In the genomic region with DNA sequence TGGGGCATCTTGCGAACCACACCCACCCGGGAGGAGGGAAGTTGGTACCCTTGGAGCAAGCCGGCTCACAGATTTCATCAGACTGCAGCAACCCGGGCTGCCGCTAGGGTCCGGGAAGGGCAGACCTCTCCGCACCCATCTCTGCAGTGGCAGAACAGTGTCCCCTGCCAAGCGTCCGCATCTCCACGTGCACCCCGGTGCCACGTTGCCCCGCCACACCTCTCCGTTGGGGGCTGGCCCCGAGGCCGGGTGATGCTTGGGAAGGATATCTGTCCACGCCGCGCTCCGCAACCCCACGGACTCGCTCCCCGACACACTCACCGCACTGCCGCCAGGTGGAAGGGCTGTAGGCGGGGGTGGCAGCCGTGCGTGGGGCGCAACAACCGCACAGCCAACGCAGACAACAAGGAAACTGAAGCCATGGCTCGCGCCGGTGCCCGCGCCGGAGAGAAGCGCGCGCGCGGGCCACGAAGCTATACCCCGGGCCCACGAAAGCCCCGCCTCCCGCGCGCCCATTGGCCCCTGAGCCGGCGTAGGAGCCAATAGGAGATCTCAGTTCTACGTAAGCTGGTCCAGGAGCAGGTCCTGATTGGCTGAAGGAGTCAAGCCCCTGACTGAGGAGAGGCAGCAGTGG, we compare ENCODE assay signal across 8 mouse cellular contexts. TPM values are rescaled to one million over a fixed set of nuclear protein-coding genes. Genes with fewer than 3 reads are reported as not detected.
A peak's percentile ranks its signal among the peaks of the same experiment; 100 is the strongest.
DNase-seq lines count a peak whose midpoint lies in the region; ATAC-seq and TF ChIP-seq lines count a peak whose summit lies in the region.

No protein-coding gene starts in this region.

- peak overlapping the region; percentile 80 for H3K4me3 ChIP-seq in C2C12 (ENCODE audit: insufficient read depth, poor library complexity, severe bottlenecking)
- peak overlapping the region; percentile 76 for H3K4me3 ChIP-seq in embryonic fibroblast, embryonic 13.5 days (ENCODE audit: insufficient read depth, low read length)
- peak overlapping the region; percentile 84 for H3K4me3 ChIP-seq in heart, embryonic 10.5 days
- peak overlapping the region; percentile 99 for H3K4me3 ChIP-seq in kidney, embryonic 15.5 days (replicated peaks)
- peak overlapping the region; percentile 83 for H3K4me3 ChIP-seq in limb, embryonic 15.5 days
- H3K4me3 ChIP-seq in midbrain, postnatal 0 days (ENCODE audit: low read depth, low read length), result peak overlapping the region; percentile 87

- H3K4me2 ChIP-seq in kidney, embryonic 15.5 days, result peak overlapping the region; percentile 96
- H3K4me2 ChIP-seq in limb, embryonic 15.5 days, result peak overlapping the region; percentile 88
- H3K4me2 ChIP-seq in midbrain, postnatal 0 days (ENCODE audit: low read depth, low read length, poor library complexity, severe bottlenecking), result peak overlapping the region; percentile 59

- H3K79me2 ChIP-seq in C2C12 (ENCODE audit: control insufficient read depth, insufficient read depth), result peaks cover 45% of the 10 kb centered on the region

- no peaks in the 10 kb centered on the region for H3K9me3 ChIP-seq in heart, embryonic 10.5 days
- no peaks in the 10 kb centered on the region for H3K9me3 ChIP-seq in kidney, embryonic 15.5 days (replicated peaks)
- no peaks in the 10 kb centered on the region for H3K9me3 ChIP-seq in limb, embryonic 15.5 days
- no peaks in the 10 kb centered on the region for H3K9me3 ChIP-seq in midbrain, postnatal 0 days (ENCODE audit: low read length)

- DNase-seq in brain, adult 2 months (ENCODE audit: low read depth, low spot score), result peak; percentile 97
- peak; percentile 96 for DNase-seq in heart, embryonic 10.5 days (ENCODE audit: low spot score)
- DNase-seq in midbrain, postnatal 0 days (ENCODE audit: low spot score), result peak; percentile 96
- DNase-seq in spleen, postnatal 10 days (ENCODE audit: low spot score in 2 of 2), result peak; percentile 86 to 96

- H3K36me3 ChIP-seq in C2C12 (ENCODE audit: control insufficient read depth, insufficient read depth), result peaks cover 21% of the 10 kb centered on the region
- peaks cover 11% of the 10 kb centered on the region for H3K36me3 ChIP-seq in heart, embryonic 10.5 days
- peaks cover 10% of the 10 kb centered on the region for H3K36me3 ChIP-seq in kidney, embryonic 15.5 days
- 0 out of 2 replicates have a peak, but pooled peaks cover 4% of the 10 kb centered on the region for H3K36me3 ChIP-seq in limb, embryonic 15.5 days
- H3K36me3 ChIP-seq in midbrain, postnatal 0 days (ENCODE audit: insufficient read depth, low read length), result peaks cover 6% of the 10 kb centered on the region; the same call in 1 of the 2 replicates

- H3K79me3 ChIP-seq in C2C12 (ENCODE audit: low read depth), result peaks cover 36% of the 10 kb centered on the region

- no peaks in the 10 kb centered on the region for H3K4me1 ChIP-seq in embryonic fibroblast, embryonic 13.5 days (ENCODE audit: control insufficient read depth, insufficient read depth, low read length)
- peaks cover 12% of the 10 kb centered on the region for H3K4me1 ChIP-seq in heart, embryonic 10.5 days
- peaks cover 19% of the 10 kb centered on the region for H3K4me1 ChIP-seq in kidney, embryonic 15.5 days
- peaks cover 13% of the 10 kb centered on the region for H3K4me1 ChIP-seq in limb, embryonic 15.5 days
- H3K4me1 ChIP-seq in midbrain, postnatal 0 days (ENCODE audit: insufficient read depth, low read length), result peaks cover 3% of the 10 kb centered on the region; the same call in 1 of the 2 replicates

- peak overlapping the region; percentile 79 for H3K9ac ChIP-seq in kidney, embryonic 15.5 days
- peak overlapping the region; percentile 64 for H3K9ac ChIP-seq in limb, embryonic 15.5 days
- H3K9ac ChIP-seq in midbrain, postnatal 0 days (replicated peaks; ENCODE audit: low read length, poor library complexity, severe bottlenecking), result peak overlapping the region; percentile 77

- peak; percentile 63 for TF ChIP-seq CTCF in C2C12 (IDR thresholded peaks at IDR 0.05; ENCODE audit: control insufficient read depth, insufficient read depth, insufficient read length)
- TF ChIP-seq CTCF in embryonic fibroblast, embryonic 13.5 days (IDR thresholded peaks at IDR 0.05; ENCODE audit: borderline replicate concordance, insufficient read depth, low read length), result peak; percentile 25; the same call in 1 of the 2 replicates
- peak; percentile 76 for TF ChIP-seq CTCF in midbrain, postnatal 0 days (IDR thresholded peaks at IDR 0.05)

- TF ChIP-seq POLR2A in embryonic fibroblast, embryonic 13.5 days (IDR thresholded peaks at IDR 0.05; ENCODE audit: low read depth, low read length), result peak; percentile 92

- peak overlapping the region; percentile 97 for H3K27ac ChIP-seq in embryonic fibroblast, embryonic 13.5 days (ENCODE audit: insufficient read depth, low read length)
- H3K27ac ChIP-seq in heart, embryonic 10.5 days, result peak overlapping the region; percentile 93
- peak overlapping the region; percentile 71 for H3K27ac ChIP-seq in kidney, embryonic 15.5 days
- H3K27ac ChIP-seq in limb, embryonic 15.5 days, result peak overlapping the region; percentile 64; the same call in 1 of the 2 replicates
- peak overlapping the region; percentile 71 for H3K27ac ChIP-seq in midbrain, postnatal 0 days (ENCODE audit: low read depth, low read length)

- H3ac ChIP-seq in C2C12 (ENCODE audit: control insufficient read depth, insufficient read length, low read depth), result peak overlapping the region; percentile 96

- ATAC-seq in kidney, embryonic 15.5 days (replicated peaks; ENCODE audit: low FRiP score), result peak; percentile 98
- ATAC-seq in limb, embryonic 15.5 days (ENCODE audit: insufficient number of reproducible peaks, low FRiP score, low TSS enrichment, low read depth), result peak; percentile 96
- peak; percentile 99 for ATAC-seq in midbrain, postnatal 0 days (ENCODE audit: low FRiP score)

- under 1% methylated on average over 52 of the region's 52 CpGs for WGBS in heart, embryonic 10.5 days
- WGBS in kidney, embryonic 15.5 days, result under 1% methylated on average over 52 of the region's 52 CpGs
- under 1% methylated on average over 52 of the region's 52 CpGs for WGBS in limb, embryonic 15.5 days
- WGBS in midbrain, postnatal 0 days, result under 1% methylated on average over 52 of the region's 52 CpGs

- no peaks in the 10 kb centered on the region for H3K27me3 ChIP-seq in C2C12 (ENCODE audit: control insufficient read depth, insufficient read depth, insufficient read length)
- no peaks in the 10 kb centered on the region for H3K27me3 ChIP-seq in heart, embryonic 10.5 days (ENCODE audit: insufficient read depth, poor library complexity, severe bottlenecking)
- no peaks in the 10 kb centered on the region for H3K27me3 ChIP-seq in kidney, embryonic 15.5 days
- no peaks in the 10 kb centered on the region for H3K27me3 ChIP-seq in limb, embryonic 15.5 days
- no peaks in the 10 kb centered on the region for H3K27me3 ChIP-seq in midbrain, postnatal 0 days (ENCODE audit: insufficient read depth, low read length)

TF ChIP-seq in C2C12, 6 proteins besides CTCF, POLR2A, EP300 and RAD21:
- TF ChIP-seq MYOG (IDR thresholded peaks at IDR 0.05; ENCODE audit: control insufficient read depth, extremely low read depth, insufficient read length), result no peak
- TF ChIP-seq CEBPB (IDR thresholded peaks at IDR 0.05; ENCODE audit: low read depth), result peak; percentile 57
- peak; percentile 95 for TF ChIP-seq MAX (IDR thresholded peaks at IDR 0.05)

RNA-seq across cellular contexts. Expression of gene Mthfd2, which starts 8.5 kb away (rescaled TPM):
- polyA plus RNA-seq in C2C12 (2012; fragmentation: generic; extraction: Trizol), result 120 TPM
- 123 and 138 TPM in 2 replicates for polyA plus RNA-seq in embryonic fibroblast, embryonic 13.5 days (2011; ENCODE audit: insufficient read length, low read depth, missing spikeins)
- 50.6 and 58.7 TPM in 2 replicates for polyA plus RNA-seq in heart, embryonic 10.5 days (2016; fragmentation: Nextera tagmentation; extraction: Ambion mirVana)
- polyA plus RNA-seq in kidney, embryonic 15.5 days (2015; fragmentation: Nextera tagmentation; extraction: Ambion mirVana), result 39.7 and 44.9 TPM in 2 replicates
- polyA plus RNA-seq in limb, embryonic 15.5 days (2015; fragmentation: Nextera tagmentation; extraction: Ambion mirVana), result 31.1 and 34.0 TPM in 2 replicates
- 19.2 and 24.0 TPM in 2 replicates for total RNA-seq in midbrain, postnatal 0 days (2014; rRNA removed)
- 27.0 and 32.0 TPM in 2 replicates for polyA plus RNA-seq in midbrain, postnatal 0 days (2015; fragmentation: Nextera tagmentation; extraction: Ambion mirVana)

RNA-seq across cellular contexts. Expression of gene Mob1a, which starts 8.6 kb away (rescaled TPM):
- 30.8 TPM for polyA plus RNA-seq in C2C12 (2012; fragmentation: generic; extraction: Trizol)
- 139 and 148 TPM in 2 replicates for polyA plus RNA-seq in embryonic fibroblast, embryonic 13.5 days (2011; ENCODE audit: insufficient read length, low read depth, missing spikeins)
- polyA plus RNA-seq in heart, embryonic 10.5 days (2016; fragmentation: Nextera tagmentation; extraction: Ambion mirVana), result 42.8 and 50.7 TPM in 2 replicates
- polyA plus RNA-seq in kidney, embryonic 15.5 days (2015; fragmentation: Nextera tagmentation; extraction: Ambion mirVana), result 69.6 and 70.6 TPM in 2 replicates
- 67.8 and 68.7 TPM in 2 replicates for polyA plus RNA-seq in limb, embryonic 15.5 days (2015; fragmentation: Nextera tagmentation; extraction: Ambion mirVana)
- 23.2 and 31.6 TPM in 2 replicates for total RNA-seq in midbrain, postnatal 0 days (2014; rRNA removed)
- polyA plus RNA-seq in midbrain, postnatal 0 days (2015; fragmentation: Nextera tagmentation; extraction: Ambion mirVana), result 8.7 and 9.0 TPM in 2 replicates

RNA-seq across cellular contexts. Expression of gene Bola3, which starts 31.7 kb away (rescaled TPM):
- polyA plus RNA-seq in C2C12 (2012; fragmentation: generic; extraction: Trizol), result 111 TPM
- polyA plus RNA-seq in embryonic fibroblast, embryonic 13.5 days (2011; ENCODE audit: insufficient read length, low read depth, missing spikeins), result 86.0 and 88.1 TPM in 2 replicates
- polyA plus RNA-seq in heart, embryonic 10.5 days (2016; fragmentation: Nextera tagmentation; extraction: Ambion mirVana), result 238 and 283 TPM in 2 replicates
- polyA plus RNA-seq in kidney, embryonic 15.5 days (2015; fragmentation: Nextera tagmentation; extraction: Ambion mirVana), result 145 and 149 TPM in 2 replicates
- polyA plus RNA-seq in limb, embryonic 15.5 days (2015; fragmentation: Nextera tagmentation; extraction: Ambion mirVana), result 102 and 104 TPM in 2 replicates
- 9.6 and 10.6 TPM in 2 replicates for total RNA-seq in midbrain, postnatal 0 days (2014; rRNA removed)
- polyA plus RNA-seq in midbrain, postnatal 0 days (2015; fragmentation: Nextera tagmentation; extraction: Ambion mirVana), result 46.2 and 51.2 TPM in 2 replicates

Comparison
In these comparisons a context has a peak if more than half of its experiments do, and no peak if none do; other contexts are left out.
1. Peak in every context shown above with its lines: DNase-seq, ATAC-seq, H3K4me3 ChIP-seq and H3K27ac ChIP-seq.
2. CTCF ChIP-seq: peak in every context shown above with its lines; median percentile 76 in midbrain, postnatal 0 days; 63 in C2C12; 25 in embryonic fibroblast, embryonic 13.5 days.